Mouse (Mus musculus): Measurements from ENCODE around the gene Olfr498. TPM values are rescaled to one million over a fixed set of nuclear protein-coding genes. Genes with fewer than 3 reads are reported as not detected.

Gene Olfr498
- polyA plus RNA-seq (2015; fragmentation: Nextera tagmentation; extraction: Ambion mirVana), result not detected in 2 replicates

DNA sequence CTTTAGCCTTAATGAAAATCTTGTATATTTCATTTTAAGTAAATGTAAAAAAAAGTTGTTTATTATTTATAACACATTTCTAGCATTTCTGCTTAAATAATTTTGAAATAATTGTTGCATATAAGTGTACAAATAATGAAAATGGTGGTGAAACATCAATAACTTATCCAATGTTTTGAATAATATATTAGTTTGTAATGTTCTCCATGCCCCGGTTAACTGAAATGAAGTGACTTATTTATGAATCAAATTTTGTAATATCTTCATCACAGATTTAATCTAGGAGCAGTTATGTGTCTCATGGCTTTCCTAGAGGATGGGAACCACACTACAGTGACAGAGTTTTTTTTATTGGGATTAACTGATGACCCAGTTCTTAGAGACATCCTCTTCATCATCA, at the start of gene Olfr498:
Olfr498 (plus strand) TSS at position 301 of the 400 bp plus-strand sequence.
- WGBS (ENCODE audit: insufficient replicate concordance), result 60% methylated on average over 1 of the region's 1 CpGs
- H3K4me2 ChIP-seq, result no peak within 1 kb of the TSS
- no peaks in the 10 kb centered on the region for H3K36me3 ChIP-seq (replicated peaks)
- no peak within 1 kb of the TSS for H3K4me3 ChIP-seq (replicated peaks)
- H3K27ac ChIP-seq (replicated peaks), result no peak within 1 kb of the TSS
- no peaks in the 10 kb centered on the region for H3K27me3 ChIP-seq
- no peak for ATAC-seq (ENCODE audit: insufficient read depth)
- H3K9me3 ChIP-seq (replicated peaks), result no peaks in the 10 kb centered on the region
- H3K9ac ChIP-seq, result no peak within 1 kb of the TSS
- no peaks in the 10 kb centered on the region for H3K4me1 ChIP-seq (replicated peaks)

DNA sequence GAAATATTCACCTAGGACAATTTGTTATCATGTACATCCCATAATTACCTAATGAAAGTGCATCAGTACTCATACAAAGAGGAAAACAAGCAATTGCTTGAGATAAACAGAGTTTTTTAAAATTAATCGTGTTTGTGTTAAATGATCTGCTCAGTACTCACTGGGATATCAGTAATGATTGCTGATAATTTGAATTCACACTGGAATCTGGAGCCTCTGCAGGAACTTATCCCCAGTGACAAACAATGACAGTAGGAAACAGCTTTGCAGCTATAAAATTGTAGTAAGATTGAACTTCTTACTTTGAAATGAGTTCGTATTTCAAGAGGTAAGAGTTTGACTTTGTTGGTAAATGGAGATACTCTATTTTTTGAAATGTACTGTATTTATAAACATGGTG, 45.0 kb upstream of the Olfr498 start, which contains the start of gene Olfr497:
Olfr497 (plus strand) TSS at position 301 of the 400 bp plus-strand sequence.
- H3K27me3 ChIP-seq, result no peaks in the 10 kb centered on the region
- H3K9me3 ChIP-seq (replicated peaks), result no peaks in the 10 kb centered on the region
- H3K4me3 ChIP-seq (replicated peaks), result no peak within 1 kb of the TSS
- no peak within 1 kb of the TSS for H3K4me2 ChIP-seq
- 47% methylated on average over 2 of the region's 2 CpGs for WGBS (ENCODE audit: insufficient replicate concordance)
- no peaks in the 10 kb centered on the region for H3K36me3 ChIP-seq (replicated peaks)
- H3K27ac ChIP-seq (replicated peaks), result no peak within 1 kb of the TSS
- ATAC-seq (ENCODE audit: insufficient read depth), result no peak
- H3K9ac ChIP-seq, result no peak within 1 kb of the TSS
- no peaks in the 10 kb centered on the region for H3K4me1 ChIP-seq (replicated peaks)

Other genes with a start within 250 kb of the Olfr498 start
- gene Olfr488, start 207.0 kb upstream of the Olfr498 start, polyA plus RNA-seq (2015; fragmentation: Nextera tagmentation; extraction: Ambion mirVana), result not detected in 2 replicates
- gene Olfr490, start 176.4 kb upstream of the Olfr498 start, polyA plus RNA-seq (2015; fragmentation: Nextera tagmentation; extraction: Ambion mirVana), result not detected in 2 replicates
- not detected in 2 replicates for gene Olfr491, start 151.9 kb upstream of the Olfr498 start, polyA plus RNA-seq (2015; fragmentation: Nextera tagmentation; extraction: Ambion mirVana)
- gene Olfr492, start 141.7 kb upstream of the Olfr498 start, polyA plus RNA-seq (2015; fragmentation: Nextera tagmentation; extraction: Ambion mirVana), result not detected in 2 replicates
- not detected in 2 replicates for gene Olfr493, start 118.3 kb upstream of the Olfr498 start, polyA plus RNA-seq (2015; fragmentation: Nextera tagmentation; extraction: Ambion mirVana)
- not detected in 2 replicates for gene Olfr494, start 100.0 kb upstream of the Olfr498 start, polyA plus RNA-seq (2015; fragmentation: Nextera tagmentation; extraction: Ambion mirVana)
- gene Olfr495, start 72.2 kb upstream of the Olfr498 start, polyA plus RNA-seq (2015; fragmentation: Nextera tagmentation; extraction: Ambion mirVana), result not detected in 2 replicates
- gene Olfr497, start 44.9 kb upstream of the Olfr498 start, polyA plus RNA-seq (2015; fragmentation: Nextera tagmentation; extraction: Ambion mirVana), result not detected in 2 replicates
- gene Olfr502, start 59.7 kb downstream of the Olfr498 start, polyA plus RNA-seq (2015; fragmentation: Nextera tagmentation; extraction: Ambion mirVana), result not detected in 2 replicates
- gene Olfr503, start 79.2 kb downstream of the Olfr498 start, polyA plus RNA-seq (2015; fragmentation: Nextera tagmentation; extraction: Ambion mirVana), result not detected in 2 replicates
- gene Olfr504, start 100.5 kb downstream of the Olfr498 start, polyA plus RNA-seq (2015; fragmentation: Nextera tagmentation; extraction: Ambion mirVana), result not detected in 2 replicates
- not detected in 2 replicates for gene Olfr506, start 145.5 kb downstream of the Olfr498 start, polyA plus RNA-seq (2015; fragmentation: Nextera tagmentation; extraction: Ambion mirVana)
- gene Olfr507, start 156.5 kb downstream of the Olfr498 start, polyA plus RNA-seq (2015; fragmentation: Nextera tagmentation; extraction: Ambion mirVana), result not detected in 2 replicates
- not detected in 2 replicates for gene Olfr508, start 164.7 kb downstream of the Olfr498 start, polyA plus RNA-seq (2015; fragmentation: Nextera tagmentation; extraction: Ambion mirVana)
- not detected in 2 replicates for gene Olfr509, start 186.6 kb downstream of the Olfr498 start, polyA plus RNA-seq (2015; fragmentation: Nextera tagmentation; extraction: Ambion mirVana)
- gene Olfr510, start 201.1 kb downstream of the Olfr498 start, polyA plus RNA-seq (2015; fragmentation: Nextera tagmentation; extraction: Ambion mirVana), result not detected in 2 replicates
- gene Olfr512, start 248.0 kb downstream of the Olfr498 start, polyA plus RNA-seq (2015; fragmentation: Nextera tagmentation; extraction: Ambion mirVana), result not detected in 2 replicates